Mouse (Mus musculus) left cerebral cortex, adult 18-20 months (tissue): Measurements from ENCODE around the gene Sh3tc1. TPM values are rescaled to one million over a fixed set of nuclear protein-coding genes. Genes with fewer than 3 reads are reported as not detected.

ENCODE experiments used
- DNase-seq, 2 experiments: peaks; one replicate each; pipeline ENCODE4 v3.0.0; 2021 to 2022; ENCODE audit warnings: low spot score in 2 of 2, mixed read lengths in 1 of 2
- long read RNA-seq, 2 experiments: library from polyadenylated mRNA; stranded (forward); transcript quantifications; one replicate each; pipeline ENCODE4 v2.0.0; 2021
- total RNA-seq, 2 experiments: library from RNA; stranded (reverse); gene quantifications; 2 replicates each; pipeline ENCODE4 v1.2.3; 2021

The Sh3tc1 gene
- total RNA-seq, result 1 to 10 TPM; 2.4 to 2.6 TPM
- long read RNA-seq, experiment 1, full-length matches to known transcripts, result 5 of 7 reads
- long read RNA-seq, experiment 1, partial matches to known transcripts, result 1 of 7 reads
- long read RNA-seq, experiment 1, other reads (novel, unspliced or antisense), result 1 of 7 reads
- long read RNA-seq, experiment 2, full-length matches to known transcripts, result 2 of 3 reads
- long read RNA-seq, experiment 2, partial matches to known transcripts, result 1 of 3 reads
- long read RNA-seq, experiment 2, other reads (novel, unspliced or antisense), result 0 of 3 reads

DNA sequence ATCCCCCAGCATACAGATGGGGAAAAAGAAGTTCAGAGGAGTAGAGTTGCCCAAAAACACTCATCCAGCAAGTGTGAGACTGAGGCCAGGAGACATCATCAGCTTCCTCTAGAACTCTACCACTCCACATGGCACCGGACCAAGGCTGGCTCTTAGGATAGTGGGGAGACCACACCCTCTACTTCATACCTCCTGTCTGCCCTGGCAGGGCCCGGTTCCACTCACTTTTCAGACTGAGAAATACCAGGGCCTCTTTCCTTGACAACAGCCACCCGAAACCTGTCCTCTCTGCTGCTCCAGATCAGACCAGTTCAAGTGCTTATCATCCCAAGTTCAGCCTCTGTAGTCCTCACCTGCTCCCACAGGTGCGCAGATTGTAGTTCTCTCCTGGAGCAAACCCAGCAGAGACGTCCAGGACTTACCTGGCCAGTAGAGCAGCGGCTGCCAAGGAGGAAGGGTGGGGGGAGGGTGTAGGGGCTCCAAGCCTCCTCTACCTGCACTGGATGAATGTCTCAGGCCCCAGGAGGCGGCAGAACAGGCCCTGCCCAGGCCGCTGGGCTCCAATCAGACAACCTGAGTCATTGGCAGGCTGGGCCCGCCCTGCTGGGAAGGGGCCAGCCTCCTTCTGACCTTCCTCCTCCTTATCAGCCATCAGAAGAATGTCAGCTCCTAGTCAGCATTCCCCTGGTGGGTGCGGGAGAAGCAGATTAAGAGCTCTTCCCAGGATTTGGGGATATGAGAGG is at the start of gene Sh3tc1:
Sh3tc1 (minus strand) TSS at position 452 of the 743 bp plus-strand sequence.
- no peak for DNase-seq

DNA sequence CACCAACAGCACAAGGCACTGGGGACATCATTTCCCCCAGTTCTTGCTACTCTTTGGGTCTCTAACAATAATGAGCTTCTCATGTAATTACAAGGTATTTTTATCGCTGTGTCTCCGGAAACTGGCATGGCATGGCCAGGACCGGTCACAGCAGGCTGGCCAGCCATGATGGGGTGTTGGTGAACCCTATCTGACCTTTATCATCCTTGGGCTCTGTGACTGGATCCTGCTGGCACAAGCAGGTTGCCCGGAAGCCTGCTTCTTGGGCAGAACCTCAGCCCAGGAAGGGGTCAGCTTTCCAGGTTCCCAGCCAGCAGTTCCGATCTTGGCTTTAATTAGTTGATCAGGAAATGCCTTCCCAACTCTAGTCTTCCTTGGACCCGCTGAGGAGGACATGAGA is 48.9 kb upstream of the Sh3tc1 start:
- no peak for DNase-seq

DNA sequence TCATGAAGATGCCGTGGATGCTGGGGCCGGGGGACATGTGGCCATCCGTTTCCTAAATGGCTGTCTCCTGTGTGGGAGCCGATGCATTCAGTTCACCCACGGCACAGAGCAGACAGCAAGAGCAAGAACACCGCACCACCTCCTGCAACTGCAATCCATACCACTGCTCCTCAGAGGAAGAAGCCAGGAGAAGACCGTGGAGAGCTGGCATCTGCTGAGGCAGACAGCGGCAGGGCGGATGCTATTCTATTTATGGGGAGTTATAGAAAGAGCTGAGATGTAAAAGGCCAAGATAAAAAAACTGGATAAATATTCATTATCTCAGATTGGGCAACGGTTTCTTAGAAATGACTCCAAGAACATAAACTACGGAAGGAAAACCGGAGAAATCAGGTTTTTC is 48.1 kb upstream of the Sh3tc1 start:
- peak; percentile 56 to 76 for DNase-seq

DNA sequence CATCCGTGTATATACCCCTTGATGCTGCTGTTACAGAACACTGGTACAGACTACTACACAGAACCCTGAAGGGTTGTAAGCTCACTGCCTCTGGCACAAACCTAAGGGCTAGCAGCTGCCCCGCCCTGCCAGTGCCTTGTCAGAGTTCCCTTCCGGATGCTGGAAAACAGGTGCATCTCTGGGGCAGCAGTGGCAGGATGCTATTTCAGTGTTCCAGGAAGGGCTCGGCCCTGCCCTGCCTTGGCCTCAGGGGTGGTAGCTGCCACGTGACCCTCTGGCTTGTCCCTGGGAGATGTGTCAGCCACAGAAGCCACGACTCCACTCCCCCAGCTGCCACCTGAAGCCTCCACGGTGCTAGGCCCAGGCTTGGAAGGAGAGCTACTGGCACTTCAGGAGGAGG is 46.1 kb upstream of the Sh3tc1 start:
- no peak for DNase-seq

DNA sequence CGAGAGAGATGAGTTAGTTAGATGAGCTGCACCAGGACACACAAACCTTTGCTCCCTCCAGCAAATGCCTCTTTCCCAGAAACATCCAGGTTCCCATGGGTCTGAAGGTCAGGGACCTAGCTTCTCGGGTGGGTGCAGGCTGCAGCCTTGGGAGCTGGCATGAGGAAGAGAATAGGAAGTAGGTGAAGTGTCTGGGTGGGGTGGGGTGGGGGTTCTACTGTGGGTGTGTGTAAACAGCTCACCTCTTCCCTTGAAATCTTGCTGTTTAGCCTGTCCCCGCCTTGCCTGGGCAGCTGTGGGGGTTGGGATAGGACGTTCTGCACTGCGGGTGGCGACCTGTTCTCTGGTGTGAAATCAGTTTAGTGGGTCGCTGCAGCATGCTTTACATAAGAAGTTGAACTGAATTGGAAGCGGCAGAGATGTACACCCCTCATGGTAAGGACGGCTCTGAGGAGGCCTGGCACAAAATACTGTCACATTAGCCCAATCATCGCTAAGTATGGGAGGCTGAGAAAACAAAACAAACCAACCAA is 42.9 kb upstream of the Sh3tc1 start:
- no peak for DNase-seq

DNA sequence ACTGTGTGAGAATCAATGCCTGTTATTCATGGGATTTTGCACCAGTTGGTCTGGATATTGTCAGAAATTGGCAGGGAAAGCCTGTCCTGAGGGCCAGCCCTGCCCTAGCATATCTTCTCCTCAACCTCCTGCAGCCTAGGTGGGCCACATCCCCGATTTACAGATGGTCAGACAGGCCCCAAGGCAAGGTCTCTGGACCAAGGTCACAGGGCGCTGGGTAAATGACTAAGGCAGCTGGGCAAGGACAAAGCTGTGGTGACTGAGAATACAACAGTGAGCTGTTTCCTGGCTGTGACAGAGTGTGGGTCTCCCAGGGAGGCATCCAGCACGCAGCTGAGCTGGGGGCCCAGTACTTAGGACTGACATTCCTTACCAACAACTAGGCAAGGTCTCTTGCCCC is 41.3 kb upstream of the Sh3tc1 start:
- DNase-seq, result no peak

DNA sequence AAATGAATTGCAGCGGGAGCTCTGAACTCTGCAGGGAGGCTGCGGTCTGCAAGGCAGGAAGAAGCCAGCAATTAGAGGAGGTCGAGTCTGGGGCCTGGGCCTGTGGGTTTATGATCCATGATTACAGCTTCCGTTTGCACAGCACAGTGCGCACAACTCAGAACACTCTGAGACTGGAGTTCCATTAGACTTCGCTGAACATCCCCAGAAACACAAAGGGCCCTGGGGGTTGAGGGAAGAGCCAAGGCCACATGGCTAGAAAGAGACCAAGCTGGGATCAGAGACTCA is 34.3 kb upstream of the Sh3tc1 start:
- no peak for DNase-seq

DNA sequence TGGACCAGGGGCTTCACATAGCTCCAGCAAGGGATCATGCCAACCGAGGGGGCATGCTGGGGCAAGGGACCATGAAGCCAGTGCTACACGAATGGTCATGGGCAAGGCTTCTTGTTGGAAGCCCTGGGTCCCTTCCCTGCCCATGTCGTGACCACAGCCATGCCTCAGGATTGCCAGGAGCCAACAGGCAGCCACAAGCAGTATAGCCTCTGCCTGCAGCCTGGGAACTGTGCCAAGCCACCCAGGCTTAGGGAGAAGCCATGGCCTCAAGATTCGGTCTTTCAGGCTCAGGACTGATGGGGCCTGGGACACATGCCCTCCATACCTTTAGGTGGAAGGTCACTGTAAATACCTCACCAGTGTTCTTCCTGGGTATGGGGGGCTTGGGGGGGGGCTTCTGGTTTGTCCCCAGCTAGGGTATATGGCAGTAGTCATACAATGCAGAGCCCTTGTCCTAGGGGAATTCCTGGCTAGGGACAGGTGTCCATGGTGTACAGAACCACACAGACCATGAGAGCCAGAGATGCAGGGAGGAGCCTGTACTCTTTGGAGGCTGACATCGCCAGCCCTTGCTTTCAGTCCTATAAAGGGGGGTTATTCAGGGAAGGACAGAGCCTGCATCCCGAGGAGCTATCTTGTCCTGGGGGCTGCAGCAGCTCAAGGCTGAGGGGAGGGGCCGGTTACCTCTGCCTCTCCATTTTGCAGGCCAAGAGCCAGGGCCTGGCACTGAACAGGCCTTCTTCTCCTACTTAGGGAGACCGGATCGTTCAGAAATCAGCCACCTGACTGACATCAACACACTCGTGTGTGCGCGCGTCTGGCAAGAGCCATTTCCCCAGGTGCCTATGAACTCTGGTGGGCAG is 33.7 kb upstream of the Sh3tc1 start:
- no peak for DNase-seq

DNA sequence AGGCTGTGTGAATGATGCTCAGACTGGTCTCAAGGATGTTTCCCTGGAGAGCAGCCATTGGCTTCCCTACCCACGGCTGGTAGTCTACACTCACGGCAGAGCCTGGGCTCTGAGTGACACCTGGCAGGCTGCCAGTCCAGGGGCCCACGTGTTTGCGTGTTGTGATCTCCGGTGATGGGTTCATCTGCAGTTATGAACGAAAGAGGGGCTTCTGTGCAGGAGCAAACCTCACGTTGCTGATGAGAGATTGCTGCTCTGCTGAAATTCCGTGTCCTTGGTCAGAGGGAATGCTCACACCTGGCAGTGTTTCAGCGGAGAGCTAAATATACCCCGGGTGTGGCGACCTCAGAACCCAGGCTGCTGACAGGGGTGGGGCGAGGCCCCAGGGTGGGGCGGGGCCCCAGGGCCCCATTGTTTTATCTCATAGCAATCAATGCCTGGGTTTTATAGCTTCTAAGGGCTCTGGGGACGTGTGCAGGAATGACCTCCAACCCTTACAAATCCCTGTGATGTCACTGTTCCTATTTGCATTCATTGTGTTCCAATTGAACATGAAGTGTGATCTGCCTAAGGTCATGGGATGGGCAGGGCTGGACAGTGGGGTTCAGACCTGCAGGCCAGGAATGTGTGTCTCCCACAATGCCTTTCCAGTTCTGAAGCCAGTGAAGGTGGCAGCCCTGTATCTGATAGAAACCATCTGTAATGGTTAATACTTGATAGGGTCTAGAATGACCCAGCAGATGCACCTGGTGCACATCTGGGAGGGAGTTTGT is 31.3 kb upstream of the Sh3tc1 start:
- peak in 1 of 2 experiments; percentile 48 for DNase-seq

DNA sequence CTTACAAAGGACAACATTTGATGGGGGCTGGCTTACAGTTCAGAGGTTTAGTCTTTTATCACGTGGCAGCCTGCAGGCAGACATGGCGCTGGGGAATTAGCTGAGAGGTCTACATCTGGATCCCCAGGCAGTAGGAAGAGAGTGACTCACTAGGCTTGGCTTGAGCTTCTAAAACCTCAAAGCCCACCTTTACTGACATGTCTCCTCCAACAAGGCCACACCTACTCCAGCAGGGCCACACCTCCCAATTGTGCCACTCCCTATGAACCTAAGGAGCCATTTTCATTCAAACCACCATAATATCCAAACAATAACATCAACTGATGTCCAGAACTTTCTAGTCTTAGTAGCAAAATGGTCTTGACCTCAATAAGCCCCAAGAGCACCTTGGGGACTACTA is 30.5 kb upstream of the Sh3tc1 start:
- DNase-seq, result no peak

DNA sequence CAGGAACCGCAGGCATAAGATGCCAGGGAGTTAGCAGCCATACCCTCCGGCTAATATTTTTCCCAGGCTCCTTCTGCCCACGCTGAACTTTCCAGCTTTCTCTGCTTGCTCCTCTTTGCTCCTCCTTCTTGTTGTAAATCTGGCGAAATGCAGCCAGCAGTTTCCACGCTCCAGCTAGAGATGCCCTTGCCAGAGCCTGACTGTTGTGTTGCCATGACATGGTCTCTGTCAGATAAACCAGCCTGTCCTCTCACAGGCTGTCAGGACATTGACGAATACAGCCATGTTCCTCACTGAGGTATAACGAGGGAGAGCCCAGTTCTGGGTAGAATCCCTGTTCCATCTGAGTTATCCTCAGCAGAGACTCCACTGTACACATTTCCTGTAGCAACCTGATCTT is 29.2 kb upstream of the Sh3tc1 start:
- no peak for DNase-seq

DNA sequence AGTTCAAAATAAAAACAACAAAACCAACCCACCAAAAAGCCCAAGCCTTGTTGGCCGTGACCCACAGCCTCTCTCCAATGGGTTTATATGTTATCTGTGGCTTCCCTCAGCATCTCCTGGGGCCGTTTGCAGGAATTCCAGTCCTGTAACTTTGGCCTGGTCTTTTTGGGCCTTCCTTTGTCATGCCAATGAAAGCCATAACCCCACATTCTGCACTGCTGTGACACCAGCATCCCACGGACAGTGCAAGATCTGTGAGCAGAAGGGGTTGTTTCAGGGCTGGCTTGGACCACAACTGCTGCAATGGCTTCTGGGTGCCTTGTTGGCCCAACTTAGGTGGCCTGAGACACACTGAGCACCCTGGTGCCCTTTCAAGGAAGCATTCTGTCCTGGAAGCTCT is 28.7 kb upstream of the Sh3tc1 start:
- no peak for DNase-seq

DNA sequence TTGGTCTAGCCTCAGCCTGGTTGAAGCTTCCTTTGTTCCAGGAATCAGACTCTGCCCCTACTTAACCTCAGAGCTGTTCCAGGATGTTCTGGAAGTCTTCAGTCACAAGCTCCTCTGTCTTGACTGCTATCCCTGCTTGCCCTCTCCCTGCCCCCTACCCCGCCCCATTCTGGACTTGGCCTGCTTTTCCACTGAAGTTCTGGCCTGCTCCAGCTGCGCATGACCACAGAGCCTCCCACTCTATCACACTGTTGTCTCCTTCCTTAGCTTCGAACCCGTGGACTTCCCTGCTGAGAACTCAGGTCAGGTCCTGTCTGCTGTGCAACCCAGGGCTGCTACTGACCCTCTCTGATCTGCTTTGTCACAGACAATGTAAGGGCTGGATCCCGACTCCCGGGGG is 26.1 kb upstream of the Sh3tc1 start:
- DNase-seq, result no peak

DNA sequence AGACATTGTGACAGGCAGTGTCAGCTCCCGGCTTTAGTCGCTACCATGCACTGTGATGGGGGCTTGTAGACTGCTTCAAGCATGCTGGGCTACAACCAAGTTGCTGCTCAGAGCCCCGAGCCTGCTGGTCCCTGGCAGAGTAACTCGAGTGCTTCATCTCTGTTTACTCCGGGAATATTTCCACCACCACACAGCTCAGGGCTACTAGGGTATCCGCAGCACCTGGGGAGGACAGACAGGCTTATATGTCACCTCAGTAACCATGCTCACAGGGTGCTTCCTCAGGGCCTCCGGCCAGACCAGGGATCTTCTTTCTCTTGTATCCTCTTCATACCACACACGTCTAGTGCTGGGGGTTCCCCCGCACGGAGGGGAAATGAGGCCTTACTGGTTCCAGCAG is 23.1 kb upstream of the Sh3tc1 start:
- no peak for DNase-seq

DNA sequence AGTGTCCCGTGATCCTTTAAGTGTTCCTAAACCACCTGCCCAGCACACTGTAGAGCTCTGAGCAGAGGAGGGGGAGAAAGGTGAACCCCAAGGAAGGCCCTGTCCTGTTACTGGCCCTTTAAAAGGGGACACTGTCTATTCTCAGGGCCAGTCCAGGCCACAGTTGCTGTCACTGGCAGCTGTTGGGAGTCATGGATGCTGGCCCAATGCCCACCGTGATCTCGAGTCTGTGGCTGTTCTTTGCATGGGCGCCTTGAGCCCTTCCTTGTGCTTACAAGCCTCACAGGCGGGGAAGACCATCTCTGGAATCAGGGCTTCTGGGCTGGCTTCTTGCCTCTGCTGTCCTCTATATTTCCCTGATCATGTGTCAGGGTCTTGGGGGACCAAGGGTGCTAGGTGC is 22.6 kb upstream of the Sh3tc1 start:
- peak in 1 of 2 experiments; percentile 48 for DNase-seq

DNA sequence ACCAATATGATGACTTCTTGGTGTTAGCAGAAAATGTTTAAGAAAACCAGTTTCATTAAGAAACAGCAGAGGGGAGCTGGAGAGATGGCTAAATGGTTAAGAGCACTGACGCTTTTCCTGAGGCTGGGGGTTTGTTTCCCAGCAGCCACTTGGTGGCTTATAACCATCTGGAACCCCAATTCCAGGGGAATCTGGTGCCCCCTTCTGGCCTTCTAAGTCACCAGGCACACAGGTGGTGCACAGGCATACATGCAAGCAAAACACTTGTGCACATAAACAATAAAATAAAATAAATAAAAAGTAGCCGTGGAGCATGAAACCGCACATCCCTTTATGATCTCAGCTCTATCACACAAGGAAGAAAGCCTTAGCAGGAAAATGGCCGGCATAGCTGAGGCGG is 21.5 kb upstream of the Sh3tc1 start:
- no peak for DNase-seq

DNA sequence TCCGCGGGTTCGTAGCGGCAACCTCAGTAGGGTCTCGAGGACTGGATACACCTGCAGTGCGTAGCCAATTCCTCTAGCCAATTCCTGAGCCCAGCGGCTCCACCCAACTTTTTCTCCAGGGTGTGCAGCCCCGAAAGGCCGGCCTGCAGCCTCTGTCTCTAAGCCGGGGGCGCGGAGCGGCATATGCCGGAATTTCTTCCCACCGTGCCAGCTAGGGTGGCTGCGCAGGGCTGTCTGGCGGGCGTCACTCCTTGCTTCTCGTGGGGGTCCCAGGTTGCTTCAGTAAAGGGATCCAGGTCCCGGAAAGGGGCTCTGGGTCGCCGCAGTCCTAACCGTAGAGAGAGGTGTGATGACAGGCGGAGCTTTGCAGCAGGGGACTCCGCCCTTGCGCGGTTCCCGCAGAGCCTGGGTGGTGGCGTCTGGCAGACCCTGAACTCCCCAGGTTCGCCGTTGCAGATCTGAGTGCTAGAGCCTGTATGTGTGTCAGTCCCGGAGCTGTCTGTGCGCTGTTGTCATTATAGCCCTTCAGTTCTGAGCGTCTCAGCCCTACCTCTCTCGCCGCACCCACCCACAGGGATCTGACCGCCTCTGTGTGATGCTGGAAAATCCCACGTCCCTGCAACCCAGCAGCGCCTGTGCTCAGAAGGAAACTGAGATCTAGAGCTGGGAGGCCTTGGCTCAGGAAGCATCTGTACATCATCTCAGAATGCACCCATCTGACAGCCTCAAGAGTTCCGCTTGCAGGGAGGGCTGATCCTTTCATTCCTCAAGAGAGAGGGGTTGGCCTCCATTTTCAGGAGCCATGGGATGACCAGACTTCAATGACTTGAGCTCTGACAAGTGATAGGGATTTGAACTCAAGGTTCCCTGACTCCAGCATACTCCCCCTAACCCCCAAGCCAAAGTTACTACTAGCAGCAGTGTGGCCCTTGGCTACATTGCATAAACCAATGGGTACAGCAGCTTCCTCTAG is 18.6 kb upstream of the Sh3tc1 start:
- peak; percentile 61 to 79 for DNase-seq

DNA sequence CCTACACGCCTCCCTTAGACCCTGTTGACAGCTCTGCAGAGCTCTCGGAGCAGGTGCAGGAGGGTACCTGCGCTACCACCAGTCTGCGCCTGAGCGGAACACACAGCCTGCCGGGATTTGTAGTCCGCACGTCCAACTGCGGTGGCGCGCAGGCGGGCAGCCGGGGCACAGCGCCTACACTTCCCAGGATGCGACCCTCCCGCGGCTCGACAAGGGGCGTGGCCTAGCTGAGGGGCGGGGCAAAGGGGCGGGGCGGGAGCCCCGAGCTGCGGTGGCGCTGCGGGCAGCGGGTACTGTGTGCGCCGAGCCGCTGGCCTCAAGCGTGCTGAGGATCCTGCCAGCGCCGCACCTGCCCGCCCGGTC is 17.8 kb upstream of the Sh3tc1 start, which contains the start of gene Ablim2:
Ablim2 (plus strand) TSS at position 242 of the 363 bp plus-strand sequence.
- peak; percentile 95 to 98 for DNase-seq

DNA sequence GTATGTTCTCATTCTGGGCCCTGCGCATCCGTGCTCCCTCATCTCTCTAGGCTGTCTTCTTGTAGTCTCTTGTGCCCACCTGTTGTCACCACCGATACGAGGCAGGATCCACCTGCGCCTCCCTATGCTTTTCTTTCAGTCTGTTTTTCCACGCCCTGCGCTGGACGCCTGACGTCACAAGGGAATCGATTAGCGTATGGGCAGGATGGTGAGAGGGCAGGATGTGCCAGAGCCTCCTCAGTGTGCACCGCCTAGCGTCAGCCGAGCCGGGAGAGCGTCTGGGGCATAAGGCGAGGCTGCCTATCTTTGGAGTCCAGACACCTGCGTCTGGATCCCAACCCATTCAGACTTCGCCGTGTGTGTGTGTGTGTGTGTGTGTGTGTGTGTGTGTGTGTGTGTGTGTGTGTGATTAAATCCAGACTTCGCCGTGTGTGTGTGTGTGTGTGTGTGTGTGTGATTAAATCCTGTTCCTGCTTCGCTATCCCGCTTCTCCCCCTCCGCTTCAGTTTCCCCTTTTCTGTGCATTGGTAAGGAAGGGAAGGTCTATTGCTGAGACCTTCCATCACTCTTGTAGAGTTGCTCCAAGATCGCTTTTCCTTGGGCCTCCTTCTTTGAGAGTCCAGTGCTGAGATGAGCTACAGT is 17.3 kb upstream of the Sh3tc1 start:
- DNase-seq, result peak; percentile 74 to 83
